Mouse (Mus musculus) adrenal gland, postnatal 4 days (tissue): ENCODE results near the gene Olfr399. TPM values are rescaled to one million over a fixed set of nuclear protein-coding genes. Genes with fewer than 3 reads are reported as not detected.

ENCODE experiments used
- DNase-seq, 2 experiments: peaks; one replicate each; pipeline ENCODE4 v3.0.0; 2021 to 2022; ENCODE audit warnings: low spot score in 2 of 2, mixed read lengths in 2 of 2
- long read RNA-seq, 2 experiments: library from polyadenylated mRNA; stranded (forward); transcript quantifications; one replicate each; pipeline ENCODE4 v2.0.0; 2021
- total RNA-seq, 2 experiments: library from RNA; stranded (reverse); gene quantifications; 2 replicates each; pipeline ENCODE4 v1.2.3; 2021

The Olfr399 gene
- total RNA-seq = not detected
- long read RNA-seq, experiment 1 = 0 reads
- long read RNA-seq, experiment 2 = 0 reads

DNA sequence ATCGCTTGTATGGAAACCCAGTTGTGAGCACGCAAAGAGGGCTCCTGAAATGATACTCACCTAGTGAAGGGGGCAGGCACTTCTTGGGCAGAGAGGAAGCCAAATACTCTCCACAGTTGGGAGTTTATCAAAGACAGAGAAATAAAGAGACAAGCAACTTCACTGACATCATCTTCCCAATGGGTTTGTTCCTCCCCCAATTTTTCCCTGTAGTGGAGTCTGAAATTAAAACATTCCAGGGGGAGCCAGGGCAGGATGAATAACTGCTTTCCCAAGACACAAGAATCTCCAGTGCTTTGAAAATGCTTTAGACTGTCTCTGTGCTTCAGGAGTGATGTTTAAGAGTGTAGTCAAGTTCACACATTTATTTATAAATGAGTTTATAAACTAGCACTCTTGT is at the start of gene Olfr399, which contains the start of gene Olfr139:
Olfr399 (minus strand) TSS at position 165 of the 400 bp plus-strand sequence.
Olfr139 (minus strand) TSS at position 101 of the 400 bp plus-strand sequence.
- no peak for DNase-seq

DNA sequence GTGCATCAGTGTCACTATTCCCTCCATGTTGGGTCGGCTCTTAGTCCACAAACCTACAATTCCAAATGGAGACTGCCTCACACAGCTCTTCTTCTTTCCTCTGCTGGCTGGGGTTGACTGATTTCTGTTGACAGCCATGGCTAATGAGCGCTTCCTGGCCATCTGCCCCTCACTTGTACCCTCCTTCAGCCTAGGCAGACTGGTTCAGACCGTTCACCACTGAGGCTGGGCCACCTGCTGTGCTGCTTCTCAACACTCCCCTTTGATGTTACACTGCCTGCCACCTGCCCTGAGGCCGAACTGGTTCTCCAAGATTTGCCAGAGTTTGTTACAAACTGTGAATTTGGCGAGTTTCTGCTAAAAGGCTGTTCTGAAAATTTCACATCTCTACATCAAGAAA is 48.7 kb upstream of the Olfr399 start:
- no peak for DNase-seq

DNA sequence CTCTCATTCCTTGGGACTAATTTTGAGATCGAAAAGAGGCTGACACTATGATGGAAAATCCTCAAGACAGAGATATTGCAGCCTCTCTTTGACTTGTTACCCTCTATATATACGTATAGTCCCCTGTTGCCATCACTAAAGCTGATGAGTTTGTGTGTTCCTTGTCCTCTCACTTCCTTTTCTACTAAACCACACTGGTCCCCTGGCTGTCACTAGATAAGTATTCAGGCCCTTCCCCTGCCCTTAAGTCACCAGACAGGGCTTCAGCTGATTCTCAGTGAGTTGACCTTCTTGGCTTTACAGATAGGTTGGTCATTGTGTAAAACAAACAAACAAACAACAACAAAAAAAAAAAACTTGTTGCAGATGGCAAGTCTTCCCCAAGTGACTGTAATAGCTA is 45.1 kb upstream of the Olfr399 start:
- DNase-seq = no peak

DNA sequence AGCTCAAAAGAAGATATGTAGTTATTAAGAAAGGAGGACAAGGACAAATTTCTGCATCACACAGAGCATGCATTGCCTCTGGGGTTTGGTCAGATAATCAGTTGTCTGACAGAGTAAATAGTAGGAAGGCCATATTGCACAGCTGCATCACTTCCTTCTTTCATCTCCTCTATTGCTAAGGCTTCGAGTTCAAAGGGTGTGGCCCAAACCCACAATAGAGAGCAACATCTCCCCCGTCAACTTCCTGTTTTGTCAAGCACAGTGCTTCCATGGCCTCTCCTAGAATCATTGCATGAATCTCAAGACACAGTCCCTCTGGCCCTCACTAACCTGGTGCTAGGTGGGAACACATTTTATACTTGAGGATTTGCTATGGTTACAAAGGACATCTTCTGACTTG is 44.3 kb upstream of the Olfr399 start:
- DNase-seq = no peak

DNA sequence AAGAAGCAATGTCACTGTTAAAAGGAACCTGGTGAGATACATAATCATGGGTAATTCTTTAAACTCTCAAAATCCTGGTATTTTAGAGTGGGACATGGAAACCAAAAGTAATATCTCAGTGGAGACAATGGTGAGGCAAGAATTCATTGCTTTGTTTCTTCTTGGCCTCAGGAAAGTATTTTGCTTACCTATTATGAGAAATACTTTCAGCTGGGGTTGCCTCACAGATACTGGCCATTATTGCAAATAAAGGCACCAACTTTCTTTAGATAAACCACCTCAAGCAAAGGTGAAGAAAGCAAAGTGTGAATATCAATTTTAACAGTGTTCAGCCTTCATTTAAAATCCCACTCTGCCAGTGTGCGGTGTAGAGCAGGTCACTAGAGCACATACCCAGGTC is 13.2 kb upstream of the Olfr399 start, which contains the start of gene Zfp616:
Zfp616 (plus strand) TSS at position 301 of the 400 bp plus-strand sequence.
- DNase-seq = no peak

DNA sequence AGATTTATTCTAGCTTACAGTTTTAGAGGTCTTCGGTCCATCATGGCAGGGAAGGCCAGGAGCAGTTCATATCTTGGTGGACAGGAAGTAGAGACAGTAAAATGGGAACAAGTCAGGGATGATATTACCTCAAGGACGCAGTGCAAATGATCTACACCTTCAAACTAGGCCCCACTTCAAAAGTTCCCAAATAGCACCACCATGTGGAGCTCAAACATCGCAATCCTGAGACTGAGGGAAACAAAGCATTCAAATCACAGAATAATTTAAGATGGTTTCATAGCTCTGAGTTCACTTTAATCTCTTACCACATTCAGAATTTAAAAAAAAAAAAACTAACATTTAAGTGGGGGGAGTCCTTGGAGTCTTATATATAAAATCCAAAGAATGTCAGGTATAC is 5.1 kb downstream of the Olfr399 start:
- DNase-seq = no peak

Other genes starting within 250 kb of the Olfr399 start
- gene Olfr392, start 239.6 kb downstream of the Olfr399 start, total RNA-seq = not detected
- not detected for gene Olfr393, start 205.2 kb downstream of the Olfr399 start, total RNA-seq
- gene Olfr394, start 165.8 kb downstream of the Olfr399 start, total RNA-seq = not detected
- gene Olfr395, start 147.3 kb downstream of the Olfr399 start, total RNA-seq = not detected
- gene Olfr23, start 119.9 kb downstream of the Olfr399 start, total RNA-seq = not detected
- gene Olfr397, start 95.8 kb downstream of the Olfr399 start, total RNA-seq = not detected
- gene Olfr398, start 66.2 kb downstream of the Olfr399 start, total RNA-seq = not detected
- not detected for gene Olfr139, start 64 bp downstream of the Olfr399 start, total RNA-seq
- not detected for gene Zfp616, start 13.3 kb upstream of the Olfr399 start, total RNA-seq
- not detected for gene Olfr401, start 57.1 kb upstream of the Olfr399 start, total RNA-seq
- gene Olfr402, start 96.9 kb upstream of the Olfr399 start, total RNA-seq = not detected
- gene Olfr403, start 129.6 kb upstream of the Olfr399 start, total RNA-seq = not detected
- gene Olfr43, start 154.8 kb upstream of the Olfr399 start, total RNA-seq = not detected
- not detected for gene Olfr406, start 203.2 kb upstream of the Olfr399 start, total RNA-seq
- gene Olfr59, start 227.1 kb upstream of the Olfr399 start, total RNA-seq = not detected